Mouse (Mus musculus) brain, embryonic 14.5 days (tissue): ENCODE data around the gene Btrc.

ENCODE experiments used
- CTCF ChIP-seq: fragments of 200-500 bp; IDR thresholded peaks from 2 replicates; pipeline ENCODE4 v1.5.1; 2012; ENCODE audit warnings: inconsistent platforms, mild to moderate bottlenecking, moderate library complexity, borderline replicate concordance; ENCODE audit not compliant: insufficient read depth, insufficient read length; ENCODE audit errors: extremely low read depth
- POLR2A ChIP-seq: fragments of 200-500 bp; IDR thresholded peaks from 2 replicates; pipeline ENCODE4 v1.6.1; 2012; ENCODE audit warnings: mild to moderate bottlenecking, inconsistent platforms, borderline replicate concordance; ENCODE audit not compliant: poor library complexity, insufficient read depth, insufficient read length, severe bottlenecking; ENCODE audit errors: extremely low read depth

- TF ChIP-seq POLR2A = no peak
- TF ChIP-seq CTCF = no peak
These were observed 164.5 kb downstream of the Btrc start for GRCm38 (mm10) chr19:45527931-45528534.
